Mouse (Mus musculus) brain, embryonic 14.5 days (tissue): ENCODE results near the gene Gstm7.

Experiments
- CTCF ChIP-seq: fragments of 200-500 bp; IDR thresholded peaks from 2 replicates; pipeline ENCODE4 v1.5.1; 2012; ENCODE audit warnings: inconsistent platforms, mild to moderate bottlenecking, moderate library complexity, borderline replicate concordance; ENCODE audit not compliant: insufficient read depth, insufficient read length; ENCODE audit errors: extremely low read depth
- POLR2A ChIP-seq: fragments of 200-500 bp; IDR thresholded peaks from 2 replicates; pipeline ENCODE4 v1.6.1; 2012; ENCODE audit warnings: mild to moderate bottlenecking, inconsistent platforms, borderline replicate concordance; ENCODE audit not compliant: poor library complexity, insufficient read depth, insufficient read length, severe bottlenecking; ENCODE audit errors: extremely low read depth

GRCm38 (mm10) chr3:107917097-107917496 lies 14.5 kb downstream of the Gstm7 start:
- peak; percentile 43; the same call in 1 of the 2 replicates for TF ChIP-seq CTCF
- TF ChIP-seq POLR2A: no peak
